Mouse (Mus musculus): ENCODE measurements around the gene Foxp1. TPM values are rescaled to one million over a fixed set of nuclear protein-coding genes. Genes with fewer than 3 reads are reported as not detected.

The Foxp1 gene
- polyA plus RNA-seq, 1 experiment = 162 TPM

DNA sequence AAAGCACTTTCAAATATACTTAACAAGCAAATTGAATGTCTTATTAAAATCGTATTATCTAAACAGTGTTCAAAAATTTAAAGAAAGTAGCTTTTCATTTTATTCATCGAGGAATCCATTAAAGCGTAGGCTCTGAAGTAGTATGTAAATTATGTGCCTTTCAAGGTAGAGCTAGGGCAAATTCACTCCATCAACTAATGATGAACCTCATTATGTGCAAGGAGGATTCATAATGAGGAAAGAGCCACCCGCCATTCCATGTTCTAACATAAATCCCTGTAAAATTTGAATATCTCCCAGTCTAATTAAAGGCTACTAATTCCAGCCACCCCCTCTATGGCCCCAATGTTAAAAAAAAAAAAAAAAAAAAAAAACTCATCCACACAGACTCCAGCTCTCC lies 319.7 kb downstream of the Foxp1 start:
- Histone ChIP-seq H3K27me3 (ENCODE audit: control insufficient read depth, insufficient read depth, low read length) (no peaks in the 10 kb centered on the region), H3K27ac (ENCODE audit: insufficient read depth, low read length) (no peak overlapping the region), H3K4me1 (ENCODE audit: control insufficient read depth, insufficient read depth, insufficient read length) (peaks cover 22% of the 10 kb centered on the region; the same call in 1 of the 2 replicates), H3K36me3 (ENCODE audit: control insufficient read depth, insufficient read depth, low read length) (peaks cover 9% of the 10 kb centered on the region), H3K4me3 (ENCODE audit: extremely low read depth, insufficient read depth, insufficient read length) (no peak overlapping the region)
- WGBS = 92% methylated on average over 4 of the region's 4 CpGs
- TF ChIP-seq POLR2A (IDR thresholded peaks at IDR 0.05; ENCODE audit: low read depth, low read length) (no peak), CTCF (IDR thresholded peaks at IDR 0.05; ENCODE audit: extremely low read depth, insufficient read depth, insufficient read length, insufficient replicate concordance) (no peak)
- DNase-seq (ENCODE audit: low read depth in 1 of 2, low spot score in 2 of 2) = no peak

DNA sequence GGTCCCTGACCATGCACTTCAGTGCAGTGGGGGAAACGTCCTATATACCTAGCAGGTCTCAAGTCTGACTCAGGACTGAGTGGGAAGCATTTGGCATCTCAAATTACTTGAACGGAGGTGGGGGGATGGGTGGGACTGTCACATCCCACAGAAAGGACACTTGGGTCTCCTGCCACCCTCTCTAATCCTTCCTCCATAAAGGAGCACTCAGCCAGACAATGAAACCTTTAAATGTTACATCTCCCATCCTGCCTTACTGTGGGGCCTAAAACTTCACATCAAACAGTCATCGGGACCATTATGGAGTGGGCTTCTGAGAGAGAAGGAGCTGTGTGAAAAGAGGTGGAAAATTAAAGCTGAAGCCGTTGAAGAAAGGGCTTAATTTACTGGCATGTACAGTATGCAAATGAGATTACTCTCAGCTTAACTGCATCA lies 321.2 kb downstream of the Foxp1 start:
- peaks cover 9% of the 10 kb centered on the region for H3K36me3 ChIP-seq (ENCODE audit: control insufficient read depth, insufficient read depth, low read length)
- H3K4me1 ChIP-seq (ENCODE audit: control insufficient read depth, insufficient read depth, insufficient read length) = peaks cover 15% of the 10 kb centered on the region; the same call in 1 of the 2 replicates
- TF ChIP-seq POLR2A (IDR thresholded peaks at IDR 0.05; ENCODE audit: low read depth, low read length) (no peak), CTCF (IDR thresholded peaks at IDR 0.05; ENCODE audit: extremely low read depth, insufficient read depth, insufficient read length, insufficient replicate concordance) (no peak)
- H3K27ac ChIP-seq (ENCODE audit: insufficient read depth, low read length) = no peak overlapping the region
- DNase-seq (ENCODE audit: low read depth in 1 of 2, low spot score in 2 of 2) = no peak
- H3K27me3 ChIP-seq (ENCODE audit: control insufficient read depth, insufficient read depth, low read length) = no peaks in the 10 kb centered on the region
- whole genome bisulfite sequencing = 69% methylated on average over 4 of the region's 4 CpGs
- H3K4me3 ChIP-seq (ENCODE audit: extremely low read depth, insufficient read depth, insufficient read length) = no peak overlapping the region

DNA sequence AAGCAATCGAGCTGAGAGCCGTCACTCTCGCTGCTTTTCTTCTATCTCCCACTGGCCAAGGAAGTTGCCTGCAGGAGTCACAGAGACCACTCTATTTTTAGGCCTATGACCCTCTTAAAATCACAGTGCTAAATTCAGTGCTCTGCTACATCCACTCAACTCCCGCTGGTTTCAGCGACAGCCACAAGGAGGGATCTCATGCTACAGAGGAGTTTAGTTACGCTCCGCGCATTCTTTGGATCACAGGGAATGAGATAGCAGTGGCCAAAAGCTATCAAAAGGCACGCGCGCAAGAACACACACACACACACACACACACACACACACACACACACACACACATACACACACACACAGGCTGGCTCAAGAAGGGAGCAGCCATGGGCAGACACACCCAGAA lies 321.9 kb downstream of the Foxp1 start:
- TF ChIP-seq CTCF (IDR thresholded peaks at IDR 0.05; ENCODE audit: extremely low read depth, insufficient read depth, insufficient read length, insufficient replicate concordance) (no peak), POLR2A (IDR thresholded peaks at IDR 0.05; ENCODE audit: low read depth, low read length) (no peak)
- Histone ChIP-seq H3K27ac (ENCODE audit: insufficient read depth, low read length) (peak overlapping the region; percentile 28; the same call in 1 of the 2 replicates), H3K4me3 (ENCODE audit: extremely low read depth, insufficient read depth, insufficient read length) (no peak overlapping the region), H3K4me1 (ENCODE audit: control insufficient read depth, insufficient read depth, insufficient read length) (peaks cover 11% of the 10 kb centered on the region; the same call in 1 of the 2 replicates), H3K36me3 (ENCODE audit: control insufficient read depth, insufficient read depth, low read length) (peaks cover 9% of the 10 kb centered on the region), H3K27me3 (ENCODE audit: control insufficient read depth, insufficient read depth, low read length) (no peaks in the 10 kb centered on the region)
- no peak for DNase-seq (ENCODE audit: low read depth in 1 of 2, low spot score in 2 of 2)
- WGBS = 78% methylated on average over 11 of the region's 11 CpGs

DNA sequence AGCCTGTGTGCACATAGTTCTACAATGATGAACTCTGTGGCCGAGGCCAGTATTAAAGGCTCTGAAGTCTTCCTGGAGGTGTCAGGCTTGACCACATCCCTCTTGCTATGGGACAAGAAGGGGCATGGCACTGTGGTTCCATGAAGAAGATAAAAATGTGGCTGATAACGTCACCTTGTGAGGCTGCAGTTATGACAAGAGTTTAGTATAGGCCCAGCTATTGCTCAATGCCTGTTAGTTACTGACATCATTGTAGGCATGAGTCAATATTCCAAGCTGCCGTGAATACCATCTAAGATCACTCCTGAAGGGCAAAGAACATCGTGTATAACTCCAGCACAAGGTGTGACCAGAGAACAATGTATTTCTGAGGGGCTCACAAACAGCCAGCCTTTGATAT lies 323.2 kb downstream of the Foxp1 start:
- no peak for DNase-seq (ENCODE audit: low read depth in 1 of 2, low spot score in 2 of 2)
- Histone ChIP-seq H3K27me3 (ENCODE audit: control insufficient read depth, insufficient read depth, low read length) (no peaks in the 10 kb centered on the region), H3K4me3 (ENCODE audit: extremely low read depth, insufficient read depth, insufficient read length) (no peak overlapping the region), H3K36me3 (ENCODE audit: control insufficient read depth, insufficient read depth, low read length) (peaks cover 9% of the 10 kb centered on the region), H3K27ac (ENCODE audit: insufficient read depth, low read length) (no peak overlapping the region), H3K4me1 (ENCODE audit: control insufficient read depth, insufficient read depth, insufficient read length) (peaks cover 4% of the 10 kb centered on the region; the same call in 1 of the 2 replicates)
- TF ChIP-seq CTCF (IDR thresholded peaks at IDR 0.05; ENCODE audit: extremely low read depth, insufficient read depth, insufficient read length, insufficient replicate concordance) (no peak), POLR2A (IDR thresholded peaks at IDR 0.05; ENCODE audit: low read depth, low read length) (no peak)
- 84% methylated on average over 4 of the region's 4 CpGs for WGBS

DNA sequence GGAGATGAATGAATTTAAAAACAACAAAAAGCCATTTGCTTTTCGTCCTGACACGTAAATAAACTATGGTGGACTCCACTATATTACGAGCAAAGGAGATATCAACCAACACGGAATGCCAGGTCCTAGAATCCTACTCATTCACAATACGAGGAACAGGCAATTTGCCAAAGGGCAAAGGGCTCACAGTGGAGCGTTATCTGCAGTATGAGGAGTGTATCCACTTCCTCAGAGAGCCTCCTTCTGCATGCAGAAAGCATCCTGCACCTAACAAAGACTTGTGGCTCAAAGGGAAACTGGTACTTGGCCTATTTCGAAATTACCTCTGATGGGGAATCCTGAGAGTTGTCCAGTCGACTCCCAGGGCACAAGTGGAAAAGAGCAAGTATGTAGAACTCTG lies 328.8 kb downstream of the Foxp1 start:
- no peak for TF ChIP-seq POLR2A (IDR thresholded peaks at IDR 0.05; ENCODE audit: low read depth, low read length)
- no peak for TF ChIP-seq CTCF (IDR thresholded peaks at IDR 0.05; ENCODE audit: extremely low read depth, insufficient read depth, insufficient read length, insufficient replicate concordance)
- Histone ChIP-seq H3K36me3 (ENCODE audit: control insufficient read depth, insufficient read depth, low read length) (peaks cover 6% of the 10 kb centered on the region), H3K27ac (ENCODE audit: insufficient read depth, low read length) (no peak overlapping the region), H3K27me3 (ENCODE audit: control insufficient read depth, insufficient read depth, low read length) (no peaks in the 10 kb centered on the region), H3K4me1 (ENCODE audit: control insufficient read depth, insufficient read depth, insufficient read length) (peaks cover 20% of the 10 kb centered on the region; the same call in 1 of the 2 replicates), H3K4me3 (ENCODE audit: extremely low read depth, insufficient read depth, insufficient read length) (no peak overlapping the region)
- DNase-seq (ENCODE audit: low read depth in 1 of 2, low spot score in 2 of 2) = no peak
- WGBS = 68% methylated on average over 8 of the region's 8 CpGs

DNA sequence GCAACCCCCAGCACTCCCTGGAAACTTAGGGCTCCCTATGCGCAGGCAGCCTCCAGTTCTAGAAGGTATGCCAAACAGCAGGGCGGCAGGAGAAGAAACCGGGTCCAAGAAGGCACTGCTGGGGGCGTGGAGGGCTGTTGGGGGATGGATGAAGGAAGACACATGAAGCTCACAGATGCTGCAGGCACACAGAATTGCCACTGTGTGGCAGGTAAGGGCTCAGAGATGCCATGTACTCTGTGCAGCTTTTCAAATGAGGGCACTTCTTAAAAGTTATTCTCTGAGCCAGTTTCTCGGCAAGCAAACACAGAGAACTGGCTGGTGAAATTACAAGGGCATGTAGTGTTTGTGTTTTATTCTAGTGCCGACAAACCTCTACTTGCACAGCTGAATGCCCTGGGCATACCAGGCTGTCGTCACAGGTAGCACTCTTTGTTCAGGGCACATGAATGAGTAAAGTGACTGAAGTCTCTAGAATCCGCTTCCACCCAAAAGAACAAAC lies 330.8 kb downstream of the Foxp1 start:
- 81% methylated on average over 8 of the region's 8 CpGs for WGBS
- Histone ChIP-seq H3K27me3 (ENCODE audit: control insufficient read depth, insufficient read depth, low read length) (no peaks in the 10 kb centered on the region), H3K27ac (ENCODE audit: insufficient read depth, low read length) (peak overlapping the region; percentile 41; the same call in 1 of the 2 replicates), H3K4me3 (ENCODE audit: extremely low read depth, insufficient read depth, insufficient read length) (no peak overlapping the region), H3K4me1 (ENCODE audit: control insufficient read depth, insufficient read depth, insufficient read length) (peaks cover 32% of the 10 kb centered on the region; the same call in 1 of the 2 replicates), H3K36me3 (ENCODE audit: control insufficient read depth, insufficient read depth, low read length) (peaks cover 3% of the 10 kb centered on the region)
- TF ChIP-seq CTCF (IDR thresholded peaks at IDR 0.05; ENCODE audit: extremely low read depth, insufficient read depth, insufficient read length, insufficient replicate concordance) = no peak
- DNase-seq (ENCODE audit: low read depth in 1 of 2, low spot score in 2 of 2) = no peak

DNA sequence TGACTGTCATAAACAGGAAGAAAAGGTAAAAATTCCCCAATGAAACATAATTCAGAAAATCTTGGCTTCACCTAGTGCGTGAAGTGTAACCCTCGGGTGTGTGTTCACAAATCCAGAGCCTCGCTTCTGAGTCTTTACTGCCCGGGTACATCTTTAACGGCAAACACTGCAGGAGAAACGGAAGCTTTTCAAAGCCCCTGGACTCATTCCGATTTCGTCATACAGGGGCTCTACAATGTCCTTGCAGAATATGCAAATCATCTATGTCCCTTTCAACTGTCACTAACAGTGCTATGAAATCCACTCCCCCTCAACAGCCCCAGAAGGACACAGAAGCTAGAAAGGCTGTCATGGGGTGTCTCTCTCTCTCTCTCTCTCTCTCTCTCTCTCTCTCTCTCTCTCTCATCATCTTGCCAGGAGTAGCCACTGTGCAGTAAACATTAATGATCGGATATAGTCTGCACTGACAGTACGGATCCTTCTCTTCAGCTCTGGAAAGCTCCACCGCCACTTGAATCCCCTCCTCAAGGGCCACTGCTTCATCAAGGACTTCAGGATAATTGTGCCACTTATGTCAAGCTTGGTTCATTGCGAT lies 331.4 kb downstream of the Foxp1 start:
- Histone ChIP-seq H3K27me3 (ENCODE audit: control insufficient read depth, insufficient read depth, low read length) (no peaks in the 10 kb centered on the region), H3K4me1 (ENCODE audit: control insufficient read depth, insufficient read depth, insufficient read length) (peaks cover 32% of the 10 kb centered on the region; the same call in 1 of the 2 replicates), H3K36me3 (ENCODE audit: control insufficient read depth, insufficient read depth, low read length) (peaks cover 3% of the 10 kb centered on the region), H3K27ac (ENCODE audit: insufficient read depth, low read length) (peak overlapping the region; percentile 41; the same call in 1 of the 2 replicates), H3K4me3 (ENCODE audit: extremely low read depth, insufficient read depth, insufficient read length) (no peak overlapping the region)
- 82% methylated on average over 12 of the region's 12 CpGs for WGBS
- no peak for DNase-seq (ENCODE audit: low read depth in 1 of 2, low spot score in 2 of 2)
- TF ChIP-seq POLR2A (IDR thresholded peaks at IDR 0.05; ENCODE audit: low read depth, low read length) (no peak), CTCF (IDR thresholded peaks at IDR 0.05; ENCODE audit: extremely low read depth, insufficient read depth, insufficient read length, insufficient replicate concordance) (no peak)
